29 mouse cellular contexts compared by ENCODE assay signal in the genomic region with DNA sequence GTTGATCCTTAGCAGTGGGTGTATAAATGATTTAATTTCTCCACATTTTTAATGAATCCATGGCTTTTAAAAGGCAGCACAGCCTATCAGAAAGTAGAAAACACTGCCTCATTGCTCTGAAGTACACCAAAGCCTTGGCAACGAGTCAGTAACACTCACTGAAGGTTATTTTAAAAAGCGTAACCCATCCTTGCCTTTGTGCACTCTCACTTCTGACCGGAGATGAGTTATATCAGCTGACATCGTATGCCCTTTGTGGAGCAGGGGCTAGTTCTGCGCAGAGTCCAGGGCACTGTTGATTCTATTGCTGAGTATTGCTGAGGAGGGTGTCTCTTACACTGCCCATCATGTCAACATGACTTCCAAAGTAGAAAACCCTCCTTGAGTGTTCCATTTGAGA. TPM values are rescaled to one million over a fixed set of nuclear protein-coding genes. Genes with fewer than 3 reads are reported as not detected.
DNase-seq lines count a peak whose midpoint lies in the region; ATAC-seq lines count a peak whose summit lies in the region.
"Had no signal": no experiment of that assay in that cellular context is flagged by ENCODE, and none has a peak within 500 bp of the region (broad histone marks: within the 10 kb centered on the region; RNA-seq: fewer than 3 reads in every experiment).

No protein-coding gene starts in this region.

- 0 out of 2 replicates have a peak, but pooled peaks have one; percentile 3 for ATAC-seq in neutrophil, adult 5-6 weeks (ENCODE audit: extremely low read depth, insufficient number of reproducible peaks, low FRiP score, poor library complexity, severe bottlenecking)
- ATAC-seq in megakaryocyte-erythroid progenitor cell, adult 5-6 weeks (replicated peaks; ENCODE audit: low FRiP score, low TSS enrichment, poor library complexity, severe bottlenecking), result no peak
- ATAC-seq in frontal cortex, adult (ENCODE audit: low TSS enrichment), result no peak
- ATAC-seq: forebrain, embryonic 15.5 days; hindbrain, postnatal 0 days; inflammation-experienced regulatory T-cells, adult 6 months; intestine, embryonic 16.5 days had no signal

- DNase-seq in adrenal gland, adult 2 months, result peak; percentile 62
- no peak for DNase-seq in adrenal gland, adult 18-20 months (ENCODE audit: low spot score in 2 of 2)
- peak; percentile 8 for DNase-seq in adrenal gland, adult 8-10 months
- DNase-seq in adrenal gland, postnatal 14 days, result peak; percentile 20
- DNase-seq: B cell, adult 2 months; cerebellum, adult 11 months; cerebellum, adult 2 months; cerebellum, adult 9-11 months; cerebellum, postnatal 25 days; gastrocnemius, postnatal 10 days; gastrocnemius, postnatal 36 days; heart, adult 2 months; heart, postnatal 14 days; heart, postnatal 4 days had no signal

RNA-seq across cellular contexts. Expression of a gene that starts 18.3 kb away (rescaled TPM):
- not detected for total RNA-seq in adrenal gland, adult 2 months (2021)
- not detected in 2 replicates for polyA plus RNA-seq in adrenal gland, adult 2 months (2012; rRNA removed)
- not detected for total RNA-seq in adrenal gland, adult 18-20 months (2021)
- total RNA-seq in adrenal gland, adult 8-10 months (2022), result not detected
- total RNA-seq in adrenal gland, postnatal 14 days (2021), result not detected in 2 replicates
- total RNA-seq in neutrophil, adult 5-6 weeks (2017), result not detected in 2 replicates
- total RNA-seq in megakaryocyte-erythroid progenitor cell, adult 5-6 weeks (2014; fragmentation: Nextera tagmentation), result not detected in 2 replicates
- not detected in 2 replicates for total RNA-seq in megakaryocyte-erythroid progenitor cell, adult 5-6 weeks (2017)
- total RNA-seq: CH12.LX; common myeloid progenitor, adult 5-6 weeks; gastrocnemius, adult 18-20 months; gastrocnemius, postnatal 10 days; gastrocnemius, postnatal 36 days; granulocyte monocyte progenitor cell, adult 5-6 weeks had no signal
- polyA plus RNA-seq: embryonic facial prominence, embryonic 12.5 days; forebrain, embryonic 12.5 days; G1E; heart, adult 2 months; heart, embryonic 10.5 days; inflammation-experienced regulatory T-cells, adult 6 months had no signal

Comparison
In these comparisons a context has a peak if more than half of its experiments do, and no peak if none do; other contexts are left out.
1. DNase-seq: peak in adrenal gland, adult 2 months (single experiment), adrenal gland, adult 8-10 months (single experiment) and adrenal gland, postnatal 14 days (single experiment); none in adrenal gland, adult 18-20 months (0 of 2).